Mouse (Mus musculus): ENCODE measurements at regions not wholly inside any gene's neighbourhood (a gene's known extent, or its start where the extent isn't known, plus 50 kb on each side); places are given as distances from the start of the nearest gene placed in this dataset.

DNA sequence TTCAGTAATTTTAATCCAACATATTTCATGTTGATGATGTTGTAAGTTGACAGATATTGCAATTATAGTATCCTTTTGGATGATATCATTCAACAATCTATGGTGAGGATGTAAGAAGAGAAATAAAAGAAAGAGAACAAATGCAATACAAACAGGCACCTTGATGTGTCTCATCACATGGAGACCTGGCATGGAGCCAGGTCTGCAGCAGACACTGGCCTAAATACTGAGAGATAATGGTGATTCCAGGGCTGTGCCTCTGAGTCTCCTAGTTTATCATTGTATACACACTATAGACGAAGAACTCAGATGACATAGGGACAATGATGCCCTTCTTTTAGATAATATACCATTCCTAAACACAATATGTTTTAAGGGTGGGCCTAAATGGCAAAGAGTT, 1068.5 kb upstream of the Klhl29 start:
- DNase-seq (ENCODE audit: low spot score in 2 of 2): no peak

DNA sequence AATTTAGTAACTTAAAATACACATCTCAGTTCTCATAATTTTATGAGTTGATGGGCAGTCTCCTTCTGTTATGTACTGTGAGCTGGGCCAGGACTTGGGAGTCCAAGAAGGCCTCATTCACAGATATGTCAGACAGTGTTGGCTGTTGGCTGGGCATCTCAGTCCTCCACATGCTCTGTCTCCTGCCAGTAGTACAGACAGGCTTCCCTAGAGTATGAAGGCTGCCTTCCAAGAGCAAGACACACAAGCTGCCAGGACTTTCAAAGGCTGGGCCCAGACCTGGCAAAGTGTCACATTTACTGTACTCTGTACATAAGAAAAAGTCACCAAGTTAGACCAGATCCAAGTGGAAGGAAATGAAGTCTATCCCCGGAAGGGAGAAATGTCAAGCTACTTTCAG, 1042.3 kb upstream of the Klhl29 start:
- peak in 1 of 2 experiments; percentile 19 for DNase-seq (ENCODE audit: low spot score in 2 of 2)

DNA sequence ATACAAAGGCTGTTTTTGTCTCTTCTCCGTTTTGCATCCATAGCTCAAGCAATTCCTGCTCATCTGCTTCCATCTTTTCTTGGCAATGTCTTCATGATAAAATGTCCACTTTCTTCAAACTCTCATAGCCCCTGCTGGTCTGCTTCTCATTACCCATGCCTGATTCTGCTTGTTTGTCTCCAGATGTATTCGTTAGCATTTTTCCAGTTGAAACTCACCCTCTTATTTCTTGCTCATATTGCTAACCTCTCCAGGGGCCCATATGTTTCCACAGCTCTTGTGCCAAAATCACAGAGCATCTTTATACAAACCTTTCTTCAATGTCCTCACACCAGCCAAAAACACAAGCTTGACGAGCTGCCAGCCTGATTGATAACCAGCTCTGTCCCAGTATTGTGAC, 1025.1 kb upstream of the Klhl29 start:
- peak in 1 of 2 experiments; percentile 22 for DNase-seq (ENCODE audit: low spot score in 2 of 2)

DNA sequence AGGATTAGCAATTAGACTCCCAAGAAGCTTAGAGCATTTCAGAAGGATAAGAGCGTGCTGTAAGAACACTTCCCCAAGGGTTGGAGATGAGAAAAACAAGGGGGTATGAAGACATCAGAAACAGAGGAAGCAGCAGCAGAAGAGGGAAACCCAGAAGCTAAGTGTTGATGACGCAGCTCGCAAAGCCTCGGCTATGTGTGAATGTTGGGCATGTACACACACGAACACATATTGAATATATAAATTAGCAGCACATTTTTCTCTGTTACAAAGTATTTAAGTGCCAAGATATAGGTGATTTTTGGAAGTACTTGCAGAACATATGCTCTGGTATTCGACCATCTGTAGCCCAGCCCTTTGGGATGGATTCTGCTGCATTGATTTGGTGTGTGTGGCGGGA, 1006.4 kb upstream of the Klhl29 start:
- no peak for DNase-seq (ENCODE audit: low spot score in 2 of 2)

GRCm38 (mm10) chr12:6367611-6368010, 992.1 kb upstream of the Klhl29 start:
- no peak for DNase-seq (ENCODE audit: low spot score in 2 of 2)
